ENCODE assay signal across 26 mouse cellular contexts in genomic region chr2:72345281-72345680, GRCm38 (mm10).
"Had no signal": no experiment of that assay in that cellular context is flagged by ENCODE, and none has a peak within 500 bp of the region (broad histone marks: within the 10 kb centered on the region; RNA-seq: fewer than 3 reads in every experiment).

No protein-coding gene starts in this region.

- H3K9me3 ChIP-seq: embryonic facial prominence, embryonic 10.5 days; embryonic facial prominence, embryonic 15.5 days; forebrain, embryonic 10.5 days; forebrain, embryonic 12.5 days; forebrain, embryonic 13.5 days; forebrain, embryonic 15.5 days had no signal

- H3K36me3 ChIP-seq: embryonic facial prominence, embryonic 10.5 days; embryonic facial prominence, embryonic 12.5 days; embryonic facial prominence, embryonic 13.5 days; embryonic facial prominence, embryonic 15.5 days; forebrain, embryonic 10.5 days; forebrain, embryonic 12.5 days; forebrain, embryonic 15.5 days had no signal

- H3K4me2 ChIP-seq: embryonic facial prominence, embryonic 12.5 days; embryonic facial prominence, embryonic 13.5 days; embryonic facial prominence, embryonic 15.5 days; forebrain, embryonic 12.5 days; forebrain, embryonic 13.5 days; forebrain, embryonic 15.5 days had no signal

- H3K9ac ChIP-seq: embryonic facial prominence, embryonic 12.5 days; embryonic facial prominence, embryonic 13.5 days; embryonic facial prominence, embryonic 15.5 days; forebrain, embryonic 12.5 days; forebrain, embryonic 13.5 days; forebrain, embryonic 15.5 days; forebrain, postnatal 0 days had no signal

- ATAC-seq: forebrain, embryonic 13.5 days; forebrain, embryonic 14.5 days; forebrain, embryonic 15.5 days; forebrain, embryonic 16.5 days; forebrain, postnatal 0 days had no signal

- H3K4me1 ChIP-seq: embryonic facial prominence, embryonic 10.5 days; embryonic facial prominence, embryonic 12.5 days; embryonic facial prominence, embryonic 13.5 days; embryonic facial prominence, embryonic 15.5 days; forebrain, embryonic 10.5 days; forebrain, embryonic 12.5 days; forebrain, embryonic 13.5 days; forebrain, embryonic 15.5 days had no signal

- DNase-seq: cerebellum, adult 18-20 months; cerebellum, adult 2 months; cerebellum, adult 8-10 months; cerebellum, adult 9-10 months; cerebellum, adult 9-11 months; cerebellum, postnatal 10 days; cerebellum, postnatal 14 days; cerebellum, postnatal 25 days; cerebellum, postnatal 36 days; embryo, embryonic 11 days; forebrain, postnatal 0 days; gastrocnemius, postnatal 14 days; gastrocnemius, postnatal 36 days; heart, adult 18-20 months; heart, adult 2 months had no signal

- H3K4me3 ChIP-seq: embryonic facial prominence, embryonic 10.5 days; embryonic facial prominence, embryonic 12.5 days; embryonic facial prominence, embryonic 13.5 days; embryonic facial prominence, embryonic 15.5 days; erythroblast, embryonic 14.5 days; forebrain, embryonic 10.5 days; forebrain, embryonic 12.5 days; forebrain, embryonic 13.5 days; forebrain, embryonic 15.5 days; heart, adult 2 months had no signal

- H3K27ac ChIP-seq: embryonic facial prominence, embryonic 10.5 days; embryonic facial prominence, embryonic 12.5 days; embryonic facial prominence, embryonic 13.5 days; embryonic facial prominence, embryonic 15.5 days; forebrain, embryonic 10.5 days; forebrain, embryonic 12.5 days; forebrain, embryonic 13.5 days; forebrain, embryonic 15.5 days; heart, adult 2 months had no signal

- H3K27me3 ChIP-seq: embryonic facial prominence, embryonic 12.5 days; embryonic facial prominence, embryonic 13.5 days; embryonic facial prominence, embryonic 15.5 days; forebrain, embryonic 12.5 days; forebrain, embryonic 13.5 days; forebrain, embryonic 15.5 days had no signal
